Mouse (Mus musculus) cortical plate, adult 2 months (tissue): Measurements from ENCODE around the gene Hnrnph3.

Experiments used
- CTCF ChIP-seq: fragments of 200-500 bp; IDR thresholded peaks from 2 replicates; pipeline ENCODE4 v1.5.1; 2011; ENCODE audit warnings: mild to moderate bottlenecking, control low read depth, low read length; ENCODE audit not compliant: insufficient read depth; ENCODE audit errors: extremely low read depth
- POLR2A ChIP-seq: fragments of 200-500 bp; IDR thresholded peaks from 2 replicates; pipeline ENCODE4 v1.6.1; 2011; ENCODE audit warnings: mild to moderate bottlenecking, low read length, control low read depth; ENCODE audit not compliant: insufficient read depth; ENCODE audit errors: extremely low read depth

GRCm38 (mm10) chr10:62990636-62991035 lies 33.4 kb downstream of the Hnrnph3 start:
- no peak for TF ChIP-seq CTCF
- TF ChIP-seq POLR2A, result no peak
